Mouse (Mus musculus): ENCODE data around the gene Cntd1. TPM values are rescaled to one million over a fixed set of nuclear protein-coding genes. Genes with fewer than 3 reads are reported as not detected.

Cntd1 gene
- total and polyA plus RNA-seq, 2 experiments from 2014 or later = 0.10 to 0.61 TPM

DNA sequence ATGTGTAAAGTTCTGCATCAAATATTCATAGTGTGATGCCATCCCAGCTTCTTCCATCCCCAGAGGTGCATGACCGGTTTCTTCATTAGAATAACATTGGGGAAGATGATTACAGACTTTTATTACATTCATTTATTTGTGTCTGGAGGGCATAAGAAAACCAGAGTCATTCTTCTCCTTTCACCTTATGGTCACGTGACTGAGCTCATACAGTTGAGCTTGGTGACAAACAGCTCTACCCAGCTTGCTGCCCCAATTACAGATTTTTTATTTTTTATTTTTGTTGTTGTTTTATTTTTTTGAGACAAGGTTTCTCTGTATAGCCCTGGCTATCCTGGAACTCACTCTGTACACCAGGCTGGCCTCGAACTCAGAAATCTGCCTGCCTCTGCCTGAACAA lies 6.4 kb upstream of the Cntd1 start:
- Histone ChIP-seq H3K9ac (no peak overlapping the region), H3K4me1 (ENCODE audit: insufficient read depth) (peaks cover 4% of the 10 kb centered on the region; the same call in 1 of the 2 replicates)
- no peak for TF ChIP-seq CTCF (IDR thresholded peaks at IDR 0.05; ENCODE audit: low read depth)

DNA sequence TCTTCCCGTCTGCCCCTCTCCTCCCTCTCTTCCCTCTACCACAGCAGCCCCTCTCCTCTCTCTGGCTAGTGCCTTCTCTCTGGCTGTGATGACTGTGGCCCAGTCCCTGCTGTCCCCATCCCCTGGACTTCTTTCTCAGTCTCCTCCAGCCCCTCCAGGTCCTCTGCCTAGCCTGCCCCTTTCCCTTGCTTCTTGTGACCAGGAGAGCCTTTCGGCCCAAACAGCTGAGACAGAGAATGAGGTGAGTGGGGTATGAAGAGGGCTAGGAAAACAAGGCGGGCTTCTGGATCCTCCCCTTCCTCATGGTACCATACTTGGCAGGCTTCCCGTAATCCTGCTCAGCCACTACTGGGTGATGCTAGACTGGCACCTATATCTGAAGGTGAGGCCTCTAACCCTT lies 3.5 kb upstream of the Cntd1 start:
- H3K4me3 ChIP-seq (ENCODE audit: low read depth, low read length) = no peak overlapping the region
- H3K4me1 ChIP-seq (ENCODE audit: insufficient read depth) = peaks cover 12% of the 10 kb centered on the region
- H3K36me3 ChIP-seq (ENCODE audit: insufficient read depth) = no peaks in the 10 kb centered on the region
- DNase-seq (no peak), ATAC-seq (no peak)
- 62% methylated on average over 4 of the region's 4 CpGs for WGBS
- no peaks in the 10 kb centered on the region for H3K9me3 ChIP-seq (ENCODE audit: low read length)
- H3K4me2 ChIP-seq (ENCODE audit: low read depth) = no peak overlapping the region
- TF ChIP-seq CTCF (IDR thresholded peaks at IDR 0.05; ENCODE audit: low read depth) = no peak
- H3K9ac ChIP-seq = no peak overlapping the region
- no peak overlapping the region for H3K27ac ChIP-seq (ENCODE audit: low read depth, low read length)
- no peaks in the 10 kb centered on the region for H3K27me3 ChIP-seq (ENCODE audit: insufficient read depth, low read length)

More for the DNA sequence above, 6.4 kb upstream of the Cntd1 start:
- Histone ChIP-seq H3K4me2 (ENCODE audit: low read depth) (no peak overlapping the region), H3K36me3 (ENCODE audit: insufficient read depth) (no peaks in the 10 kb centered on the region), H3K4me3 (ENCODE audit: low read depth, low read length) (no peak overlapping the region), H3K27me3 (ENCODE audit: insufficient read depth, low read length) (no peaks in the 10 kb centered on the region), H3K27ac (ENCODE audit: low read depth, low read length) (no peak overlapping the region), H3K9me3 (ENCODE audit: low read length) (no peaks in the 10 kb centered on the region)
- 94% methylated on average over 3 of the region's 3 CpGs for WGBS
- DNase-seq = no peak
- no peak for ATAC-seq

DNA sequence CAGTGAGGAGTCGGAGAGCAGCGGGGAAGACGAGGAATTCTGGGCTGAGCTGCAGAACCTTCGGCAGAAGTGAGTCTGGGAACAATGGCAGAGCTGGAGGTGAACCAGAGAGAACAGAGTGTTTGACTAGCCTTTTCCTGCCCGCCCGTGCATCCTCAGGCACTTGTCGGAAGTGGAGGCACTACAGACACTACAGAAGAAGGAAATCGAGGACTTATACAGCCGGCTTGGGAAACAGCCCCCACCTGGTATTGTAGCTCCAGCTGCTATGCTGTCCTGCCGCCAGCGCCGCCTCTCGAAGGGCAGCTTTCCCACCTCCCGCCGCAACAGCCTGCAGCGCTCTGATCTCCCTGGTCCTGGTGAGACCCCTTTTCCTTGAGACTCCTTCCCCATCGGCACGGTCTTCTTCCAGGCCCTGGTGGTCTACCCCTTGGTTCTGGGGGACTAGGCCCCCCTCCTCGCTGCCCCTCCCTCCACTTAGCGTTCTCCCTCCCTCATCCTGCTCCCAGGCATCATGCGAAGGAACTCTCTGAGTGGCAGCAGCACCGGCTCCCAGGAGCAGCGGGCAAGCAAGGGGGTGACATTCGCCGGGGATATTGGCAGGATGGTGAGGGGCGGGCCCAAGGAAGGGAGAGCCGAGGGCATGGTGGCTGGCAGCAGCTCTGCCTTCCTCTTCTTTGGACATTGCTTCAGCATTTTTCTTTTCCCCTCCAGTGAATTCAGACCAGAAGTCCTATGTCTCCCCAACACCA lies 2.3 kb upstream of the Cntd1 start:
- Histone ChIP-seq H3K4me2 (ENCODE audit: low read depth) (no peak overlapping the region), H3K36me3 (ENCODE audit: insufficient read depth) (no peaks in the 10 kb centered on the region), H3K27me3 (ENCODE audit: insufficient read depth, low read length) (no peaks in the 10 kb centered on the region), H3K9ac (no peak overlapping the region), H3K9me3 (ENCODE audit: low read length) (no peaks in the 10 kb centered on the region), H3K4me3 (ENCODE audit: low read depth, low read length) (no peak overlapping the region), H3K27ac (ENCODE audit: low read depth, low read length) (no peak overlapping the region), H3K4me1 (ENCODE audit: insufficient read depth) (peaks cover 12% of the 10 kb centered on the region)
- no peak for TF ChIP-seq CTCF (IDR thresholded peaks at IDR 0.05; ENCODE audit: low read depth)
- DNase-seq = no peak
- no peak for ATAC-seq
- WGBS = 24% methylated on average over 27 of the region's 27 CpGs

DNA sequence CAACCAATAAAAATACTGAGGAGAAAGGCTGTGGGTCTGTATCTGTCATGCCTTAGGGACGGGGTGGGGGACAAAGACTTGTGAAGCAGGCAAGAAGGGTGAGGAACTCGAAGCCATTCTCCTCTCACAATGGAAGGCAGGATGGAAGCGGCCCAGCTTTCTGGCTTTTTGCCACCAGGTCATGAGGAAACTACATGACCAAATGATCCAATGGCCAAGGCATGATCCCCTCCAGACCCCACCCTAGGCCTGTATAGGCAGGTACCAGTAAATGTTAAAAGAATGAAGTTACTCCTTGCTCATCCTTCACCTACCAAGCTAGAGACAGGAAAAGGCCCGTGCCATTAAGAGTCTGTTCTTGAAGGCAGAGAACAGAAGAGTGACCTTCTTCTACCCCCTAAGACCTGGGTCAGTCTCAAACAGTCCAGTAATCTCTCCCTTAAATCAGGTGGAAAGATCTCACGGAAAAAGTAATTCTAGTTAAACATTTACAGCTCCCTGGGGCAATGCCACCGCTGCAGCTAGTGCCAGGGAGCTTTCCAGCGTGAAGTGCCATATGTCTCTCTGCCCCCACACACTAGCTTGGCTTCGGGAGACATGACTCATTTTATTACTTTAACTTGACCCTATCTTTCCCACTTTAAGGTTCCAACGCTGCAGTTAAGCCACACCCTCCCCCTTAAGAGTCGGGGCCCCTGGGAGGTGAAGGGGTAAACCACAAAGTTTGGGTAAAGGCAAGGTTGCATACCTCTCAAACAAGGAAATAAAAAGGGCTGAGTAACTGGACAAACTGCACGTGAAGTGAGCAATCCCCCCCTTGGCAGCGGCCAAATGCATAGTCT lies 1.2 kb upstream of the Cntd1 start:
- TF ChIP-seq CTCF (IDR thresholded peaks at IDR 0.05; ENCODE audit: low read depth) = no peak
- DNase-seq (no peak), ATAC-seq (no peak)
- H3K27me3 ChIP-seq (ENCODE audit: insufficient read depth, low read length) = no peaks in the 10 kb centered on the region
- H3K4me1 ChIP-seq (ENCODE audit: insufficient read depth) = peaks cover 12% of the 10 kb centered on the region
- 72% methylated on average over 12 of the region's 12 CpGs for WGBS
- no peak overlapping the region for H3K27ac ChIP-seq (ENCODE audit: low read depth, low read length)
- H3K9me3 ChIP-seq (ENCODE audit: low read length) = no peaks in the 10 kb centered on the region
- peak overlapping the region; percentile 58 for H3K4me3 ChIP-seq (ENCODE audit: low read depth, low read length)
- H3K9ac ChIP-seq = peak overlapping the region; percentile 67
- peak overlapping the region; percentile 80 for H3K4me2 ChIP-seq (ENCODE audit: low read depth)
- H3K36me3 ChIP-seq (ENCODE audit: insufficient read depth) = no peaks in the 10 kb centered on the region

DNA sequence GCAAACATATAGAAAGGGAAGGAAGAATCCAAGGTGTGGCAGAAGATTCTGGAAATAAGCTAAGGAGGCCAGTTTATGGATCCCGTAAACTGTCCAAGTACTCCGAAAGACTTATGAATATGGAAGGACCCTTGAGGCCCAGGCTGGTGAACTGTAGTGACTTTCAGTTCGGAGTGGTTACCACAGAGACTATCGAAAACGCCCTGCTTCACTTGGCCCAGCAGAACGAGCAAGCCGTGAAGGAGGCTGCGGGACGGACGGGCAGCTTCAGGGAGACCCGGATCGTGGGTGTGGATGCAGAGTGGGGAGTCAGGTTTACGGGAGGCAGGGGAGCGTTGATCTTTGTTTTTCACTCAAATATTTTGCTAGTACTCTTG lies 369 bp downstream of the Cntd1 start:
- Histone ChIP-seq H3K27ac (ENCODE audit: low read depth, low read length) (no peak overlapping the region), H3K36me3 (ENCODE audit: insufficient read depth) (no peaks in the 10 kb centered on the region), H3K9me3 (ENCODE audit: low read length) (no peaks in the 10 kb centered on the region), H3K9ac (no peak overlapping the region), H3K4me1 (ENCODE audit: insufficient read depth) (peaks cover 12% of the 10 kb centered on the region), H3K27me3 (ENCODE audit: insufficient read depth, low read length) (no peaks in the 10 kb centered on the region), H3K4me2 (ENCODE audit: low read depth) (peak overlapping the region; percentile 80), H3K4me3 (ENCODE audit: low read depth, low read length) (peak overlapping the region; percentile 58)
- ATAC-seq (peak; percentile 5; the same call in 1 of the 2 replicates), DNase-seq (no peak)
- no peak for TF ChIP-seq CTCF (IDR thresholded peaks at IDR 0.05; ENCODE audit: low read depth)
- WGBS = 63% methylated on average over 14 of the region's 14 CpGs

DNA sequence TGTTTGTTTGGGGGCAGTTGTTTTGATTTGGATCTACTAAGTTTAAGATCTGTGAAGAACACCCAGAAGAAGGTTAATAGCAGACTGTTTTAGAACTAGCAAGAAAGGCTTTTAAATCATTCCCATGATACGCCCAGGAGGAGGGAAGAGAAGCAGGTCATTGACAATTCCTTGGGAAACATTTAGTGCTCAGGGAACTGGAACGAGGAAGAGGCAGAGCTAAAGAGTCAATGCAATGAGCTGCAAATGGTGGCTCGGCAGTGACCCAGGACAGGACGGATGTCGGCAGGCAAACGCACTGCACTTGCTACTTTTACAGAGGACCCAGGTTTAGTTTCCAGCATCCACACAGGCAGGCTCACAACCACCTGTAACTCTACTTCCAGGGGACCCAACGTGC lies 2.0 kb downstream of the Cntd1 start:
- Histone ChIP-seq H3K4me3 (ENCODE audit: low read depth, low read length) (no peak overlapping the region), H3K9ac (no peak overlapping the region), H3K36me3 (ENCODE audit: insufficient read depth) (no peaks in the 10 kb centered on the region), H3K27me3 (ENCODE audit: insufficient read depth, low read length) (no peaks in the 10 kb centered on the region), H3K27ac (ENCODE audit: low read depth, low read length) (no peak overlapping the region), H3K4me2 (ENCODE audit: low read depth) (no peak overlapping the region), H3K9me3 (ENCODE audit: low read length) (no peaks in the 10 kb centered on the region), H3K4me1 (ENCODE audit: insufficient read depth) (peaks cover 12% of the 10 kb centered on the region)
- 49% methylated on average over 7 of the region's 7 CpGs for WGBS
- ATAC-seq = no peak
- no peak for DNase-seq
- no peak for TF ChIP-seq CTCF (IDR thresholded peaks at IDR 0.05; ENCODE audit: low read depth)

DNA sequence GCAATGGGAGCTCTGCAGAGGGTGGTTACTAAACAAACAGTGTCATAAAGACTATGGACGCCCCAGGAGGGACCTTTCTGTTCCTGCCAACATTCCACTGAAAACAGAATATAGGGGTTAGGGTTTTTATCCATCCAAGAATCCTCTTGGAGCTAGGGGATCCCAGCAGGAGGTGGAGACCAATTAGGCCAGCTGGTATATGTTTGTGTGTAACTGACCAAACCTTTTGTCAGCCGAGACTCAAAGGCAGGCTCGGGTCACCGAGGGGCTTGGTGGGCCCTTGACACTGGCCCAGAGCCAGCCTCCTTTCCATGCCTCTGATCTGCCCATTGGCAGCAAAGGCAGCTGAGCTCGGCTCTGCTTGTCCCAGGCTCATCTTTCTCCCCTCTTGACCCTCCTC lies 4.1 kb downstream of the Cntd1 start:
- Histone ChIP-seq H3K4me1 (ENCODE audit: insufficient read depth) (peaks cover 4% of the 10 kb centered on the region), H3K27me3 (ENCODE audit: insufficient read depth, low read length) (no peaks in the 10 kb centered on the region), H3K36me3 (ENCODE audit: insufficient read depth) (no peaks in the 10 kb centered on the region), H3K9ac (no peak overlapping the region), H3K4me3 (ENCODE audit: low read depth, low read length) (no peak overlapping the region), H3K9me3 (ENCODE audit: low read length) (no peaks in the 10 kb centered on the region), H3K27ac (ENCODE audit: low read depth, low read length) (no peak overlapping the region; the same call in 1 of the 2 replicates), H3K4me2 (ENCODE audit: low read depth) (no peak overlapping the region)
- no peak for ATAC-seq
- DNase-seq = no peak
- TF ChIP-seq CTCF (IDR thresholded peaks at IDR 0.05; ENCODE audit: low read depth) = no peak
- WGBS = 15% methylated on average over 5 of the region's 5 CpGs
